Mouse (Mus musculus) lung, postnatal 0 days (tissue): Measurements from ENCODE around the gene Hmgxb4. TPM values are rescaled to one million over a fixed set of nuclear protein-coding genes. Genes with fewer than 3 reads are reported as not detected.
A peak's percentile ranks its signal among the peaks of the same experiment; 100 is the strongest.

Source experiments
- ATAC-seq: fragments of 200-750 bp; cut with Nextera tagmentation; 2 replicates; pipeline ENCODE4 v1.8.0; 2017; ENCODE audit warnings: moderate library complexity
- DNase-seq: peaks from one replicate; pipeline ENCODE4 v3.0.0-alpha.2; 2016; ENCODE audit warnings: low spot score
- H3K27ac ChIP-seq: fragments of 300-500 bp; sonication (generic); 2 replicates; pipeline ENCODE4 v1.5.1; 2014; ENCODE audit warnings: antibody characterized with exemption, mild to moderate bottlenecking, low read length, mixed read lengths
- H3K27me3 ChIP-seq: fragments of 300-500 bp; sonication (generic); replicated peaks from 2 replicates; pipeline ENCODE4 v1.6.1; 2014; ENCODE audit warnings: low read length, mixed read lengths; ENCODE audit not compliant: insufficient read depth
- H3K36me3 ChIP-seq: fragments of 300-500 bp; sonication (generic); 2 replicates; pipeline ENCODE4 v1.6.1; 2014; ENCODE audit warnings: low read length, mixed read lengths; ENCODE audit not compliant: insufficient read depth
- H3K4me1 ChIP-seq: fragments of 300-500 bp; sonication (generic); 2 replicates; pipeline ENCODE4 v1.6.1; 2014; ENCODE audit warnings: antibody characterized with exemption, low read depth, low read length, mixed read lengths; ENCODE audit not compliant: insufficient read depth
- H3K4me2 ChIP-seq: fragments of 300-500 bp; sonication (generic); replicated peaks from 2 replicates; pipeline ENCODE4 v1.6.1; 2014; ENCODE audit warnings: low read depth, mild to moderate bottlenecking, low read length, moderate library complexity, mixed read lengths
- H3K4me3 ChIP-seq: fragments of 300-500 bp; sonication (generic); 2 replicates; pipeline ENCODE4 v1.5.1; 2014; ENCODE audit warnings: low read depth, low read length
- H3K9ac ChIP-seq: fragments of 300-500 bp; sonication (generic); replicated peaks from 2 replicates; pipeline ENCODE4 v1.6.1; 2014; ENCODE audit warnings: low read depth, mild to moderate bottlenecking
- H3K9me3 ChIP-seq: fragments of 300-500 bp; sonication (generic); 2 replicates; pipeline ENCODE4 v1.6.1; 2016; ENCODE audit warnings: low read length, mixed read lengths
- CTCF ChIP-seq: IDR thresholded peaks from 2 replicates; pipeline ENCODE4 v1.5.1; 2016; ENCODE audit warnings: antibody characterized with exemption, mild to moderate bottlenecking
- EP300 ChIP-seq: IDR thresholded peaks from 2 replicates; pipeline ENCODE4 v1.6.1; 2016; ENCODE audit warnings: antibody characterized with exemption, mild to moderate bottlenecking, control low read depth
- WGBS: fragments of 180-500 bp; shearing (Covaris S2); extraction: QIAGEN DNeasy Blood & Tissue Kit; methylation state at CpG from one replicate; pipeline ENCODE4 v1.1.7; 2014; 5-methylcytosine and 5-hydroxymethylcytosine counted together
- polyA plus RNA-seq: library from polyadenylated mRNA; unstranded; fragments of >200 nt; fragmentation: Nextera tagmentation; extraction: Ambion mirVana; gene quantifications from 2 replicates; pipeline ENCODE4 v1.2.1, GENCODE M21; 2015

Hmgxb4 gene
- polyA plus RNA-seq, 1 experiment from 2014 or later: 21.2 TPM

DNA sequence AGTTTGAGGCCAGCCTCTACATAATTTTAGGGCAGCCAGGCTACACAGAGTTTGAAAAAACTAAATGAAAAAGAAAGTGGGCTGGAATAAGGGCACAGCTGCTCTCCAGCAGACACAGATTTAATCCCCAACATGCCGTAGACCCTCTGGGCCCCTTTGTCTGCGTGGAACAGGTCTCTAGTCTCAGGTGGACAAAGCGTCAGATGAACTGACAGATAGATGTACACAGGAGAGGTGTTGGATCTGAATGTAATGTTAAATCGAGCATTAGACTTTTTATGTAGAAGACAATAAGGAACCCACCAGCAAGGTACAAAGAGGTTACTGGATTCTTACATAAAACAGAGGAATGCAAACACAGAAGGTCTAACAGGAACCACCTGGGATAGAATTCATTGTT is 32.7 kb downstream of the Hmgxb4 start:
- peaks cover 27% of the 10 kb centered on the region; the same call in 1 of the 2 replicates for H3K36me3 ChIP-seq
- no peaks in the 10 kb centered on the region for H3K27me3 ChIP-seq

DNA sequence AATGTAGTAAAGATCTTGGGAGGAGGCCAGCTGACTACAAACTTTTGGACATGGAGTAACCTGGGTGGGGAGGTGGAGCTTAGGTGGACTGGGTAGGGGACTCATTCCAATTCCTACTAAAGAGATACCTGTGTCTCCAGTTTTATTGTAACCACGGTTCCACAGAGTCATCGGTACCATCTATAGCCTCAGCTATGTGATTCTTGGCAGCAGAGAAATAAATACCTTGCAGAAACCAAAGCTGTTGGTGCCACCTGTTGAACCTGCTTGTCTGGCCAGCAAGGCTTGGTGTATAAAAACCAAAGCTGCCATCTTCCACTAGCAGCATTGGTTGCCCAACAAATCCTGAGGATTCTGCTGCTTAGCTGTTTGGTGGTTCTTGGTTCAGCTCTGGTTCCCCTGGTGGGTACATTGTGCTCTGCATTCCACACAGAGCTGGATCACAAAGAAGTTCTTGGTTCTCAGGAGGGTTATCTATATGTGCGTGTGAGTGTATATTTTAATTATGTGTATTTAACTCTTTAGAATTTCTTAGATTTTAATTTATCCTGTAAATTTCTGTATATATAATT is 37.4 kb downstream of the Hmgxb4 start:
- ATAC-seq: no peak
- Histone ChIP-seq H3K4me1 (no peaks in the 10 kb centered on the region), H3K4me2 (no peak overlapping the region), H3K9ac (no peak overlapping the region), H3K36me3 (no peaks in the 10 kb centered on the region), H3K27ac (no peak overlapping the region), H3K9me3 (no peaks in the 10 kb centered on the region), H3K27me3 (no peaks in the 10 kb centered on the region), H3K4me3 (no peak overlapping the region)
- DNase-seq: no peak
- WGBS: 96% methylated on average over 3 of the region's 3 CpGs
- TF ChIP-seq EP300 (no peak), CTCF (peak; percentile 32)

More for the DNA sequence above, 32.7 kb downstream of the Hmgxb4 start:
- Histone ChIP-seq H3K9ac (no peak overlapping the region), H3K4me1 (no peaks in the 10 kb centered on the region), H3K4me2 (no peak overlapping the region), H3K9me3 (no peaks in the 10 kb centered on the region), H3K27ac (no peak overlapping the region), H3K4me3 (no peak overlapping the region)
- ATAC-seq (no peak), DNase-seq (no peak)
- TF ChIP-seq EP300: no peak
- no peak for TF ChIP-seq CTCF
- 92% methylated on average over 4 of the region's 4 CpGs for WGBS

DNA sequence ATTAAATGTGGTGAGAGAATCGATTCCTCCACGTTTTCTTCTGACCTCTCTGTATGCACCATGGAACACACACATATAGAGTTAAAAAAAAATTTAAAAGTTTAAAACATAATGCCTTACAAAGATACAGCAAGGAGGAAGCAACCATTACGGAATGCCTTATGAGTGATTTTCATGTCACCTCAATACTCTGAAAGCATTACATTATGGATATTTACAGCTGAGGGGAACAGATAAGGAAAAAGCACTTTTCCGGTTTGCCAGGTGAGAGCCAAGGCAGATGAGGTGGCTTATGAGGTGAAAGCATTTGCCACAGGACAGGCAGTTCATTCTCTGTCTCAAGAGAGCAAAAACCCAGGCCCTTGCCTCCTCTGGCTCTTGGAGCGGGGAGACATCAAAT is 39.8 kb downstream of the Hmgxb4 start:
- Histone ChIP-seq H3K27ac (peak overlapping the region; percentile 92; the same call in 1 of the 2 replicates), H3K27me3 (no peaks in the 10 kb centered on the region), H3K9me3 (no peaks in the 10 kb centered on the region), H3K4me3 (peak overlapping the region; percentile 71; the same call in 1 of the 2 replicates), H3K4me2 (peak overlapping the region; percentile 82), H3K4me1 (no peaks in the 10 kb centered on the region), H3K36me3 (no peaks in the 10 kb centered on the region), H3K9ac (no peak overlapping the region)
- no peak for ATAC-seq
- TF ChIP-seq EP300 (no peak), CTCF (no peak)
- 45% methylated on average over 5 of the region's 5 CpGs for WGBS
- DNase-seq: no peak

DNA sequence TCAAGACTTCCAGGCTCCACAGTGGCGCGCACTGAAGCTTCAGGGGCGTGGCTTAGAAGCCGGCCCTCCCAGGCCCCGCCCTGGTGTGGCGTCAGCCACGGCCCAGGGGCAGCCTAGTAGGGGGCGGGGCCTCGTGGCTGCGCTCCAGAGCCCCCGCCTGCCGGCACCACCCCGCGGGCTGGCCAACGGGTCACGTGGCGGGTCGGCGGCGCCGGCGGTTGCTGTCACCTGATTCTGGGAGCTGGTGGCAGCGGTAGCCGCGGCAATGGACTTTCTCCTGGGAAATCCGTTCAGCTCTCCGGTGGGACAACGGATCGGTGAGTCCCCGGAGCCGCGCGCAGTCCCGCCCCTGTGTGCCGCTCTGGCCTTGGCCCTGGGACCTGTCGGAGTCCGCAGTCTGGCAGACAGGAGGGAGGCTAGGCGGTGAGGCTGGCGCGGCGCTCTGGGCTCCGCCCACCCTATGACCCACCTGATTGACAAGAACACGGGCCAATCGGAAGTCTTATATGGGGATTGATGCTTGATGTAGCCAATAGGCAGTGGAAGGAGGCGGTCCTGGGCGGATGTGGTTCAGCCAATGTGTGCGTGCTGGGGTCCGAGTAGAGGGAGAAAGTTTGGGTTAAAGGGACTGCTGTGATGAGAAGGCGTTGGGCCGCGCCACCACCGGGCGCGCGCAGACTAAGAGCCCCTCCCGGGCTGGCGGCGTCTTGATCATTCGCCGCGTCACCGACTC is 40.5 kb downstream of the Hmgxb4 start, which contains the start of gene Tom1:
Tom1 (plus strand) TSS at position 195 of the 733 bp plus-strand sequence.
- TF ChIP-seq CTCF: no peak
- TF ChIP-seq EP300: peak; percentile 84
- Histone ChIP-seq H3K4me1 (no peaks in the 10 kb centered on the region), H3K4me2 (peak within 1 kb of the TSS; percentile 82), H3K4me3 (peak within 1 kb of the TSS; percentile 71), H3K9ac (peak within 1 kb of the TSS; percentile 56), H3K27ac (peak within 1 kb of the TSS; percentile 92), H3K36me3 (no peaks in the 10 kb centered on the region), H3K9me3 (no peaks in the 10 kb centered on the region), H3K27me3 (no peaks in the 10 kb centered on the region)
- ATAC-seq (peak; percentile 97), DNase-seq (peak; percentile 97)
- WGBS: under 1% methylated on average over 56 of the region's 62 CpGs

DNA sequence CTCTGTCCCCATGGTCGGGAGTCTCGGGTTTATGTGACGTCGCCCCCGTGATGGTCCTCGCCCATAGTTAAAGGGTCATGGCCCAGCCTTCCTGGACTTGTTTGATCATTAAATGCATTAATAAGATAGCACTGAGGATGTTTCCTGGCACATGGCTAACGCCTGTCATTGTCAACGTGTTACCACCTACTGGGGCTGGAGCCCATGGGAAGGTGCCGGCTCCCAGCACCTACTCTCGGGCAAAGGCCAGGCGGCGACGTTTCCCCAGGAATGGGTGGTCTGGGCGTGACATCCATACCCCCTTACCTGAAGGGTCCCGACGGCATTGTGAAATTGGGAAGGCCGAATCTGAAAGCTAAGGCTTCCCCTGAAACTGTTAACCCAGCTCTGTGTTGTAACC is 41.1 kb downstream of the Hmgxb4 start:
- no peak for TF ChIP-seq CTCF
- no peak for TF ChIP-seq EP300
- ATAC-seq: no peak

DNA sequence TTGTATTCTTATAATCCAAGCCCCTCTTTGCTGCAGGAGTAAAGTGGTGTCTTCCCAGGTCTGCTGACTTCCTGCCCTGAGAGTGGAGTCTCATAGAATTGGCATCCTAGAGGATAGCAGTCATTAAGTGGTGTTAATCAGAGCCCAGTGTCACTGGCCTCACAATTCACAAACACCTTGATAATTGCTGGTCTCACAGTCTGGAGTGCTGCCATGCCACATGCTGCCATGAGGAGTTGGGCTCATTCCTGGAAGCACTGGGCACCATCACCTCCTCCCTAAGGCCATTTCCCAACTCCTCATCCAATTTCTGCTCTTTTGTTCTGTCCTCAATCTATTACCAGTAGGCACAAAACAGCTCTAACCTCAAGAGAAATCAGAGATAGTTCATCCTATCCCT is 42.5 kb downstream of the Hmgxb4 start:
- Histone ChIP-seq H3K27ac (no peak overlapping the region), H3K4me1 (no peaks in the 10 kb centered on the region), H3K9me3 (no peaks in the 10 kb centered on the region), H3K4me3 (no peak overlapping the region), H3K4me2 (no peak overlapping the region), H3K27me3 (no peaks in the 10 kb centered on the region), H3K9ac (no peak overlapping the region), H3K36me3 (no peaks in the 10 kb centered on the region)
- TF ChIP-seq CTCF: no peak
- no peak for TF ChIP-seq EP300
- ATAC-seq (no peak), DNase-seq (no peak)

More for the DNA sequence above, 41.1 kb downstream of the Hmgxb4 start:
- H3K27me3 ChIP-seq: no peaks in the 10 kb centered on the region
- WGBS: under 1% methylated on average over 17 of the region's 17 CpGs
- no peak for DNase-seq
- peak overlapping the region; percentile 82 for H3K4me2 ChIP-seq
- H3K4me1 ChIP-seq: no peaks in the 10 kb centered on the region
- H3K36me3 ChIP-seq: no peaks in the 10 kb centered on the region
- H3K9me3 ChIP-seq: no peaks in the 10 kb centered on the region
- H3K4me3 ChIP-seq: peak overlapping the region; percentile 71
- H3K9ac ChIP-seq: peak overlapping the region; percentile 56
- peak overlapping the region; percentile 92 for H3K27ac ChIP-seq
